ENCODE assay signal across 16 mouse cellular contexts in the genomic region with DNA sequence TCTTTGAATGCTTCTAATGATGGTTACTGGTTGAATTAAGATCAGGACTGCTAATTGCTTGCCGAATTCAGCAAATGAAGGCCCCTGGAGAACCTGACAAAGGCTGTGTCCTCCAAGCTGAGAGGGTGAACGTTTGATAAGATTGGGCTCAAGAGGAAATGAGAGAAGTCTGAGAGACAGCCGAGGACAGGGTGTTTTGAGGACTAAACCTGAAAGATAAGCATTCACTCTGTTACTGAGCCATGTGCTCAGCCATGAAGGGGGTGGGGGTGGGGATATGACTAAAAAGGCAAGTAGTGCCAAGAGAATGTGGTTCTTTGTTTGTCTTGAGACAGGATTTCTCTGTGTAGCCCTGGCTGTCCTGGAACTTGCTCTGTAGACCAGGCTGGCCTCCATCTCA. TPM values are rescaled to one million over a fixed set of nuclear protein-coding genes. Genes with fewer than 3 reads are reported as not detected.
DNase-seq lines count a peak whose midpoint lies in the region; ATAC-seq and TF ChIP-seq lines count a peak whose summit lies in the region.
"Had no signal": no experiment of that assay in that cellular context is flagged by ENCODE, and none has a peak within 500 bp of the region (broad histone marks: within the 10 kb centered on the region; RNA-seq: fewer than 3 reads in every experiment).

No protein-coding gene starts in this region.

- no peak for ATAC-seq in heart, embryonic 12.5 days (ENCODE audit: insufficient number of reproducible peaks, low FRiP score)
- ATAC-seq in midbrain, postnatal 0 days (ENCODE audit: low FRiP score) = no peak
- peak; percentile 61 for ATAC-seq in megakaryocyte progenitor cell, adult 5-6 weeks (replicated peaks; ENCODE audit: poor library complexity)
- ATAC-seq: forebrain, embryonic 14.5 days had no signal

- no peak for DNase-seq in heart, adult 2 months
- no peak for DNase-seq in midbrain, postnatal 0 days (ENCODE audit: low spot score)
- DNase-seq in midbrain, embryonic 10.5 days (ENCODE audit: low spot score) = no peak
- peak; percentile 30 for DNase-seq in c-Kit-positive CD71-positive TER-119-negative erythroid progenitor cells, embryonic 14.5 days (ENCODE audit: low read depth)
- no peak for DNase-seq in gastrocnemius, postnatal 10 days
- DNase-seq in adrenal gland, postnatal 14 days = no peak

- H3K9ac ChIP-seq in heart, embryonic 12.5 days = no peak overlapping the region
- no peak overlapping the region for H3K9ac ChIP-seq in heart, adult 2 months (ENCODE audit: low read depth, low read length)
- no peak overlapping the region for H3K9ac ChIP-seq in midbrain, postnatal 0 days (replicated peaks; ENCODE audit: low read length, poor library complexity, severe bottlenecking)
- H3K9ac ChIP-seq: lung, embryonic 15.5 days had no signal

- no peaks in the 10 kb centered on the region for H3K79me2 ChIP-seq in heart, adult 2 months (replicated peaks; ENCODE audit: control insufficient read depth, insufficient read depth, low read length)

- TF ChIP-seq EP300 in heart, adult 2 months (IDR thresholded peaks at IDR 0.05; ENCODE audit: insufficient read depth, low read depth, low read length) = no peak

- H3K4me3 ChIP-seq in heart, embryonic 12.5 days = no peak overlapping the region
- no peak overlapping the region for H3K4me3 ChIP-seq in heart, adult 2 months
- H3K4me3 ChIP-seq in midbrain, postnatal 0 days (ENCODE audit: low read depth, low read length) = no peak overlapping the region
- H3K4me3 ChIP-seq in midbrain, embryonic 10.5 days = no peak overlapping the region
- H3K4me3 ChIP-seq: lung, embryonic 15.5 days had no signal

- no peaks in the 10 kb centered on the region for H3K27me3 ChIP-seq in heart, embryonic 12.5 days (replicated peaks)
- H3K27me3 ChIP-seq in heart, adult 2 months (ENCODE audit: control insufficient read depth, insufficient read depth, low read length) = no peaks in the 10 kb centered on the region
- no peaks in the 10 kb centered on the region for H3K27me3 ChIP-seq in midbrain, postnatal 0 days (ENCODE audit: insufficient read depth, low read length)
- H3K27me3 ChIP-seq in midbrain, embryonic 10.5 days (ENCODE audit: low read depth, poor library complexity, severe bottlenecking) = peaks cover 9% of the 10 kb centered on the region; the same call in 1 of the 2 replicates
- H3K27me3 ChIP-seq: lung, embryonic 15.5 days had no signal

- H3K4me1 ChIP-seq in heart, embryonic 12.5 days (replicated peaks) = 0 out of 2 replicates have a peak, but pooled peaks cover 8% of the 10 kb centered on the region
- H3K4me1 ChIP-seq in heart, adult 2 months (ENCODE audit: control insufficient read depth, insufficient read depth, low read length) = no peaks in the 10 kb centered on the region
- no peaks in the 10 kb centered on the region for H3K4me1 ChIP-seq in midbrain, postnatal 0 days (ENCODE audit: insufficient read depth, low read length)
- H3K4me1 ChIP-seq in midbrain, embryonic 10.5 days = no peaks in the 10 kb centered on the region

- H3K9me3 ChIP-seq in heart, embryonic 12.5 days (replicated peaks) = no peaks in the 10 kb centered on the region
- no peaks in the 10 kb centered on the region for H3K9me3 ChIP-seq in midbrain, postnatal 0 days (ENCODE audit: low read length)
- no peaks in the 10 kb centered on the region for H3K9me3 ChIP-seq in midbrain, embryonic 10.5 days (replicated peaks)
- H3K9me3 ChIP-seq: lung, embryonic 15.5 days had no signal

- 10% methylated on average over 3 of the region's 3 CpGs for WGBS in heart, embryonic 12.5 days
- WGBS in heart, adult 2 months = 11% methylated on average over 3 of the region's 3 CpGs
- 64% methylated on average over 3 of the region's 3 CpGs for WGBS in midbrain, postnatal 0 days
- 70% methylated on average over 3 of the region's 3 CpGs for WGBS in midbrain, embryonic 10.5 days

- no peak for TF ChIP-seq CTCF in heart, adult 2 months (IDR thresholded peaks at IDR 0.05)
- TF ChIP-seq CTCF in midbrain, postnatal 0 days (IDR thresholded peaks at IDR 0.05) = no peak

- TF ChIP-seq POLR2A in heart, adult 2 months (IDR thresholded peaks at IDR 0.05; ENCODE audit: insufficient read depth, low read depth, low read length) = no peak

- H3K27ac ChIP-seq in heart, embryonic 12.5 days (ENCODE audit: poor library complexity, severe bottlenecking) = no peak overlapping the region
- no peak overlapping the region for H3K27ac ChIP-seq in heart, adult 2 months
- no peak overlapping the region for H3K27ac ChIP-seq in midbrain, postnatal 0 days (ENCODE audit: low read depth, low read length)
- H3K27ac ChIP-seq in midbrain, embryonic 10.5 days (replicated peaks) = no peak overlapping the region
- H3K27ac ChIP-seq: layer of hippocampus, adult 2 months; lung, embryonic 15.5 days had no signal

- no peaks in the 10 kb centered on the region for H3K36me3 ChIP-seq in heart, embryonic 12.5 days
- no peaks in the 10 kb centered on the region for H3K36me3 ChIP-seq in heart, adult 2 months (ENCODE audit: control insufficient read depth, insufficient read depth, low read length)
- H3K36me3 ChIP-seq in midbrain, postnatal 0 days (ENCODE audit: insufficient read depth, low read length) = no peaks in the 10 kb centered on the region
- H3K36me3 ChIP-seq in midbrain, embryonic 10.5 days = no peaks in the 10 kb centered on the region
- H3K36me3 ChIP-seq: lung, embryonic 15.5 days had no signal

- intact Hi-C loops in heart, adult 2 months (cut with DNase I) = loop anchor here (2.0 to 5.0 kb wide), 3 partner anchors 174 to 861 kb away; no protein-coding TSS in a partner anchor

- H3K4me2 ChIP-seq in heart, embryonic 12.5 days = peak overlapping the region; percentile 57
- H3K4me2 ChIP-seq in midbrain, postnatal 0 days (ENCODE audit: low read depth, low read length, poor library complexity, severe bottlenecking) = 0 out of 2 replicates have a peak overlapping the region, but pooled peaks have one; percentile 25

RNA-seq across cellular contexts. Expression of gene Cdc25a, which starts 12.3 kb away (rescaled TPM):
- polyA plus RNA-seq in heart, embryonic 12.5 days (2016; fragmentation: Nextera tagmentation; extraction: Ambion mirVana) = 27.6 and 28.6 TPM in 2 replicates
- total RNA-seq in heart, adult 2 months (2021) = 1 to 10 TPM; 4.4 to 4.9 TPM
- polyA plus RNA-seq in heart, adult 2 months (2012; rRNA removed) = 2.1 and 2.8 TPM in 2 replicates
- total RNA-seq in midbrain, postnatal 0 days (2014; rRNA removed) = 7.5 and 11.8 TPM in 2 replicates
- polyA plus RNA-seq in midbrain, postnatal 0 days (2015; fragmentation: Nextera tagmentation; extraction: Ambion mirVana) = 6.7 and 6.8 TPM in 2 replicates
- polyA plus RNA-seq in midbrain, embryonic 10.5 days (2016; fragmentation: Nextera tagmentation; extraction: Ambion mirVana) = 38.7 and 39.5 TPM in 2 replicates
- 28.8 and 33.8 TPM in 2 replicates for total RNA-seq in megakaryocyte progenitor cell, adult 5-6 weeks (2015)
- total RNA-seq in megakaryocyte progenitor cell, adult 5-6 weeks (2017) = 46.3 and 55.2 TPM in 2 replicates
- 1 to 10 TPM; 6.2 to 9.2 TPM for total RNA-seq in gastrocnemius, postnatal 10 days (2021)
- total RNA-seq in adrenal gland, postnatal 14 days (2021) = 14.6 and 16.7 TPM in 2 replicates

RNA-seq across cellular contexts. Expression of gene Camp, which starts 13.7 kb away (rescaled TPM):
- polyA plus RNA-seq in heart, embryonic 12.5 days (2016; fragmentation: Nextera tagmentation; extraction: Ambion mirVana) = 0.35 and 1.1 TPM in 2 replicates
- not detected for total RNA-seq in heart, adult 2 months (2021)
- 0.35 and 1.5 TPM in 2 replicates for polyA plus RNA-seq in heart, adult 2 months (2012; rRNA removed)
- total RNA-seq in midbrain, postnatal 0 days (2014; rRNA removed) = not detected in 2 replicates
- 0.21 and 0.31 TPM in 2 replicates for polyA plus RNA-seq in midbrain, postnatal 0 days (2015; fragmentation: Nextera tagmentation; extraction: Ambion mirVana)
- polyA plus RNA-seq in midbrain, embryonic 10.5 days (2016; fragmentation: Nextera tagmentation; extraction: Ambion mirVana) = 0.16 TPM in 1 of 2 replicates, not detected in the other
- 257 and 482 TPM in 2 replicates for total RNA-seq in megakaryocyte progenitor cell, adult 5-6 weeks (2015)
- total RNA-seq in megakaryocyte progenitor cell, adult 5-6 weeks (2017) = 178 and 390 TPM in 2 replicates
- total RNA-seq in gastrocnemius, postnatal 10 days (2021) = 1 to 10 TPM in 1 of 2 experiments, not detected in 1; 7.8 TPM
- total RNA-seq in adrenal gland, postnatal 14 days (2021) = 2.4 and 5.2 TPM in 2 replicates
- total RNA-seq: layer of hippocampus, adult 2 months; left cerebral cortex, postnatal 36 days had no signal
- polyA plus RNA-seq: forebrain, embryonic 14.5 days; testis, adult 2 months had no signal

RNA-seq across cellular contexts. Expression of gene Nme6, which starts 30.5 kb away (rescaled TPM):
- polyA plus RNA-seq in heart, embryonic 12.5 days (2016; fragmentation: Nextera tagmentation; extraction: Ambion mirVana) = 55.7 and 60.5 TPM in 2 replicates
- total RNA-seq in heart, adult 2 months (2021) = 10 to 100 TPM; 20.1 to 20.6 TPM
- 31.0 and 43.0 TPM in 2 replicates for polyA plus RNA-seq in heart, adult 2 months (2012; rRNA removed)
- total RNA-seq in midbrain, postnatal 0 days (2014; rRNA removed) = 40.2 and 47.6 TPM in 2 replicates
- polyA plus RNA-seq in midbrain, postnatal 0 days (2015; fragmentation: Nextera tagmentation; extraction: Ambion mirVana) = 50.6 and 53.7 TPM in 2 replicates
- polyA plus RNA-seq in midbrain, embryonic 10.5 days (2016; fragmentation: Nextera tagmentation; extraction: Ambion mirVana) = 109 and 126 TPM in 2 replicates
- total RNA-seq in megakaryocyte progenitor cell, adult 5-6 weeks (2015) = 60.6 and 62.4 TPM in 2 replicates
- 40.7 and 45.1 TPM in 2 replicates for total RNA-seq in megakaryocyte progenitor cell, adult 5-6 weeks (2017)
- 10 to 100 TPM; 23.5 to 23.7 TPM for total RNA-seq in gastrocnemius, postnatal 10 days (2021)
- total RNA-seq in adrenal gland, postnatal 14 days (2021) = 18.1 and 19.8 TPM in 2 replicates

RNA-seq across cellular contexts. Expression of gene Spink8, which starts 51.0 kb away (rescaled TPM):
- not detected in 2 replicates for polyA plus RNA-seq in heart, embryonic 12.5 days (2016; fragmentation: Nextera tagmentation; extraction: Ambion mirVana)
- total RNA-seq in heart, adult 2 months (2021) = not detected
- not detected in 2 replicates for polyA plus RNA-seq in heart, adult 2 months (2012; rRNA removed)
- total RNA-seq in midbrain, postnatal 0 days (2014; rRNA removed) = 0.38 TPM in 1 of 2 replicates, not detected in the other
- not detected in 2 replicates for polyA plus RNA-seq in midbrain, postnatal 0 days (2015; fragmentation: Nextera tagmentation; extraction: Ambion mirVana)
- polyA plus RNA-seq in midbrain, embryonic 10.5 days (2016; fragmentation: Nextera tagmentation; extraction: Ambion mirVana) = not detected in 2 replicates
- total RNA-seq in megakaryocyte progenitor cell, adult 5-6 weeks (2015) = not detected in 2 replicates
- not detected in 2 replicates for total RNA-seq in megakaryocyte progenitor cell, adult 5-6 weeks (2017)
- not detected for total RNA-seq in gastrocnemius, postnatal 10 days (2021)
- total RNA-seq in adrenal gland, postnatal 14 days (2021) = 17.4 and 19.3 TPM in 2 replicates
- total RNA-seq: gastrocnemius, postnatal 4 days had no signal
- polyA plus RNA-seq: embryonic facial prominence, embryonic 11.5 days; forebrain, embryonic 14.5 days; intestine, embryonic 14.5 days; lung, embryonic 15.5 days had no signal

Comparison
In these comparisons a context has a peak if more than half of its experiments do, and no peak if none do; other contexts are left out.
1. RNA of gene Camp, which starts 13.7 kb away (total RNA-seq): 178 to 482 TPM in megakaryocyte progenitor cell, adult 5-6 weeks; 7.8 TPM in gastrocnemius, postnatal 10 days, 2.4 to 5.2 TPM in adrenal gland, postnatal 14 days, not detected in heart, adult 2 months and not detected in midbrain, postnatal 0 days; every median in the first group is over 10 times any median in the second.